Mouse (Mus musculus) limb, embryonic 14.5 days (tissue): ENCODE data around the gene Zfp78. TPM values are rescaled to one million over a fixed set of nuclear protein-coding genes. Genes with fewer than 3 reads are reported as not detected.
A peak's percentile ranks its signal among the peaks of the same experiment; 100 is the strongest.

Experiments
- ATAC-seq: fragments of 200-750 bp; cut with Nextera tagmentation; 2 replicates; pipeline ENCODE4 v1.8.0; 2017; ENCODE audit warnings: low read depth, moderate number of reproducible peaks, moderate TSS enrichment; ENCODE audit not compliant: low FRiP score
- DNase-seq: peaks from one replicate; pipeline ENCODE4 v3.0.0-alpha.2; 2015; ENCODE audit warnings: low spot score
- H3K27ac ChIP-seq: fragments of 300-500 bp; sonication (generic); replicated peaks from 2 replicates; pipeline ENCODE4 v1.5.1; 2014; ENCODE audit warnings: low read depth, mild to moderate bottlenecking, low read length, moderate library complexity, mixed read lengths
- H3K27me3 ChIP-seq: fragments of 300-500 bp; sonication (generic); 2 replicates; pipeline ENCODE4 v1.6.1; 2014; ENCODE audit warnings: low read length, mixed read lengths; ENCODE audit not compliant: control insufficient read depth, insufficient read depth
- H3K36me3 ChIP-seq: fragments of 300-500 bp; sonication (generic); 2 replicates; pipeline ENCODE4 v1.6.1; 2014; ENCODE audit warnings: mild to moderate bottlenecking, low read length, moderate library complexity, mixed read lengths; ENCODE audit not compliant: control insufficient read depth, insufficient read depth
- H3K4me1 ChIP-seq: fragments of 300-500 bp; sonication (generic); 2 replicates; pipeline ENCODE4 v1.6.1; 2014; ENCODE audit warnings: antibody characterized with exemption, low read length, mixed read lengths; ENCODE audit not compliant: control insufficient read depth, insufficient read depth
- H3K4me2 ChIP-seq: fragments of 300-500 bp; sonication (generic); replicated peaks from 2 replicates; pipeline ENCODE4 v1.6.1; 2014; ENCODE audit warnings: low read depth, mild to moderate bottlenecking, low read length, moderate library complexity; ENCODE audit not compliant: severe bottlenecking
- H3K4me3 ChIP-seq: fragments of 300-500 bp; sonication (generic); replicated peaks from 2 replicates; pipeline ENCODE4 v1.5.1; 2014; ENCODE audit warnings: low read length
- H3K9ac ChIP-seq: fragments of 300-500 bp; sonication (generic); 2 replicates; pipeline ENCODE4 v1.6.1; 2014; ENCODE audit warnings: mild to moderate bottlenecking, low read depth, low read length, moderate library complexity; ENCODE audit not compliant: severe bottlenecking
- H3K9me3 ChIP-seq: fragments of 300-500 bp; sonication (generic); 2 replicates; pipeline ENCODE4 v1.6.1; 2016; ENCODE audit warnings: low read length; ENCODE audit not compliant: control insufficient read depth
- POLR2A ChIP-seq: fragments of 200-500 bp; IDR thresholded peaks from 2 replicates; pipeline ENCODE4 v1.8.0; 2012; ENCODE audit warnings: inconsistent platforms, mild to moderate bottlenecking, moderate library complexity, borderline replicate concordance; ENCODE audit not compliant: insufficient read depth, insufficient read length; ENCODE audit errors: extremely low read depth
- WGBS: fragments of 180-500 bp; shearing (Covaris S2); extraction: QIAGEN DNeasy Blood & Tissue Kit; methylation state at CpG from one replicate; pipeline ENCODE4 v1.1.7; 2014; 5-methylcytosine and 5-hydroxymethylcytosine counted together
- polyA plus RNA-seq, 2 experiments: library from polyadenylated mRNA; depleted of rRNA in 1 of 2; stranded (reverse) in 1 of 2; unstranded in 1 of 2; fragments of >200 nt; fragmentation: Nextera tagmentation in 1 of 2; extraction: Ambion mirVana in 1 of 2; gene quantifications; 2 replicates each; pipeline versions ENCODE4 v1.2.1 to v1.2.3; 2012 to 2014

Zfp78 gene
- polyA plus RNA-seq, 2 experiments = 2.1 to 2.8 TPM

DNA sequence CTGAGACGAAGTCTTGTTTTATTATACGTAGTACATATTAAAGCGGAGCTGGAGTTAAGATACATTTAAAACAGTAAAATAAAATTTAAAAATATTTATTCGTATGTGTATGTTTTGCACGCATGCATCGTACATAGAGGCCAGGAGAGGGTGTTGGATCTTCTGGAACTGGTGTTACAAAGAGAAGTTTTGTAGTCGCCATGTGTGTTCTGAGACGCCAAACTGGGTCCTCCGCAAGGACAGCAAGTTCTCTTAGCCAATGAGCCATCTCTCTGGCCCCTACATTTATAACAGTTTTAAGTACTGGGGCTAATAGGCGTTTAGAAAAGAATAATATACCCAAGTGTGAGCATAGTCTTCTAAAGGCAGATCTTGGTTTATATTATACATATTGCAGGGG, 19.0 kb upstream of the Zfp78 start:
- Histone ChIP-seq H3K4me2 (peak overlapping the region; percentile 43), H3K4me3 (peak overlapping the region; percentile 56), H3K9ac (peak overlapping the region; percentile 59; the same call in 1 of the 2 replicates), H3K27me3 (no peaks in the 10 kb centered on the region), H3K9me3 (no peaks in the 10 kb centered on the region), H3K4me1 (peaks cover 4% of the 10 kb centered on the region; the same call in 1 of the 2 replicates), H3K27ac (no peak overlapping the region), H3K36me3 (no peaks in the 10 kb centered on the region)
- ATAC-seq (no peak), DNase-seq (no peak)
- WGBS = 36% methylated on average over 10 of the region's 10 CpGs
- no peak for TF ChIP-seq POLR2A

DNA sequence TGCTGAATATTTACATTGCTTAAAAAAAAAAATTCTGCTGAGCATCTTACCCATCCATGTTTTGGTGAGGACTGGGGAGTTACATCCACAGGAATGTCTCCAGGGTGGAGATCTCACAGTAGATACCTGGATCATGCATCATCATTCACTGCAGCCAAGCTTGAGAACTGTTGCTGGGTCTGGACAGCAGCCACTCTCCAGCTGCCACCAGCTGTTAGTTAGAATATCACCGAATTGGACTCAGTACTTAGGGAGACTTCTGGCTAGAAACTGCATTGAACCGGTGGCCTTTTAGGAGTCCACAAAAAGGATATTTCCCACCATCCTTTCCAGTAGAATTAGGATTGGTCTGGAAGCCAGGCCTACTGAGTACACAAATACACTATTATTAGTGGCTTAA, 5.0 kb upstream of the Zfp78 start:
- Histone ChIP-seq H3K4me3 (no peak overlapping the region), H3K36me3 (peaks cover 10% of the 10 kb centered on the region), H3K9me3 (no peaks in the 10 kb centered on the region), H3K4me2 (no peak overlapping the region), H3K4me1 (peaks cover 6% of the 10 kb centered on the region; the same call in 1 of the 2 replicates), H3K27me3 (no peaks in the 10 kb centered on the region), H3K9ac (no peak overlapping the region), H3K27ac (no peak overlapping the region)
- 65% methylated on average over 2 of the region's 2 CpGs for WGBS
- no peak for ATAC-seq
- DNase-seq = no peak
- no peak for TF ChIP-seq POLR2A

DNA sequence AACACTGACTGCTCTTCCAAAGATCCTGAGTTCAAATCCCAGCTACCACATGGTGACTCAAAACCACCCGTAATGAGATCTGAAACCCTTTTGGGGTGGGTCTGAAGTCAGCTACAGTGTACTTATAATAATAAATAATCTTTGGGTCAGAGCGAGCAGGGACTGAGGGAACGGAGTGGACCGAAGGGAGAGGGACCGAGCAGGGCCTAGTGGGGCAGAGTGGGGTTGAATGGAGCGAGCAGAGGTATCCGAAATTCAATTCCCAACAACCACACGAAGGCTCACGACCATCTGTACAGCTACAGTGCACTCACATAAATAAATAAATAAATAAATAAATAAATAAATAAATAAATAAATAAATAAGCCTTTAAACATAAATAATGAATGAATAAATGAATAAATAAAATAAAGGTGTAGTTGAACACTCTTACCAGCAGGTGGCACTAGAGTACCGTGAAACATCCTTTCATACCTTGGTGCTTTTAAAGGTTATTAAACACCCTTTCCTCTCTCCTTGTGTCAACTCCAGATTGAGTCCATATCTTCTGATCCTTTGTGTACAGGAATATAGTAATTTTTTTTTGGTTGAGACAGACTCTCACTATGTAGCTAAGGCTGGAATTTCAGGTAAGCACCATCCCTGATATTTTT, 4.0 kb upstream of the Zfp78 start:
- H3K36me3 ChIP-seq = peaks cover 2% of the 10 kb centered on the region
- no peaks in the 10 kb centered on the region for H3K27me3 ChIP-seq
- no peak overlapping the region for H3K4me3 ChIP-seq
- 55% methylated on average over 10 of the region's 10 CpGs for WGBS
- H3K4me1 ChIP-seq = peaks cover 11% of the 10 kb centered on the region
- H3K27ac ChIP-seq = no peak overlapping the region
- no peak overlapping the region for H3K9ac ChIP-seq
- TF ChIP-seq POLR2A = no peak
- DNase-seq (peak; percentile 88), ATAC-seq (no peak)
- H3K4me2 ChIP-seq = no peak overlapping the region
- H3K9me3 ChIP-seq = no peaks in the 10 kb centered on the region

DNA sequence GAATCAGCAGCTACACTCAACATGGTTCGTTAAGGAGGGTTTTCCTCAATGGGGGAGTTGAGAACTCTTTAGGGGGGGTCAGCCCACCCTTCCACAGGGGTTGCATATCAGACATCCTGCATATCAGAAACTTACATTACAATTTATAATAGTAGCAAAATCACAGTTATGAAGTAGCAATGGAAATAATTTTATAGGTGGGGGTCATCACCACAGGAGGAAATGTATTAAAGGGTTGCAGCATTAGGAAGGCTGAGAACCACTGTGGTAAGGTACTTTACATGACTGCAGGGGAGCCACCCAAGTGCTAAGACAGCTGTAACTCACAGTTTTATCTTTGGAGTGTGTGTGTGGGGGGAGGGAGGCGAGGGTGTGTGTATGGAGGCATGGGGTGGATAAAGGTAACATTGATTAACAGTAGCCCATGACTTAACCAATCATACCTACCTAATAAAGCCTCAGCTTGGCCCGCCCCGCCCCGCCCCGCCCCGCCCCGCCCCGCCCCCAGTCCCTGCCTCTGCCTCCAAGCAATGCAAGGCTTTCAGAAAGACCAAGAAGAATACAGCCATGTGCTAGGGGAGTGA, 2.5 kb upstream of the Zfp78 start:
- Histone ChIP-seq H3K4me3 (no peak overlapping the region), H3K4me2 (no peak overlapping the region), H3K4me1 (peaks cover 12% of the 10 kb centered on the region), H3K27me3 (no peaks in the 10 kb centered on the region), H3K9me3 (no peaks in the 10 kb centered on the region), H3K27ac (no peak overlapping the region), H3K36me3 (no peaks in the 10 kb centered on the region), H3K9ac (no peak overlapping the region; the same call in 1 of the 2 replicates)
- DNase-seq (no peak), ATAC-seq (no peak)
- 12% methylated on average over 7 of the region's 9 CpGs for WGBS
- no peak for TF ChIP-seq POLR2A

DNA sequence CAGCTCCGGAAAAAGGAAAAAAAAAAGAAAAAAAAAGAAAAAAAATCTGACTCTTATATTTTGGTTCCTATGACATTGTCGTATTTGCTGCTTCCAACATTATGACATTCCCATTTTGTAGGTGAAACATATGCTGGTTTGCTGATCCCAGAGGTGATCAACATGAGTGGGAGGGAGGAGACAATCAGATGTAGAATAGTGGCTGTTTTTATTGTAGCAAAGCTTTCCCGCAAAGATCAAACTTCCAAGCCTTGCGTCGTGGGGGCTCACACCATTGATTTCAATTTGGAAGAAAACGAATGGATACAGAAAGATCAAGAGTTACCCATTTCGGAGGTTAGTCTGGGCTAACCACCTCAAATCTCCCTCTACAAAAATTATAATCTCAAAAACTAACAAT, 1.3 kb upstream of the Zfp78 start:
- no peaks in the 10 kb centered on the region for H3K36me3 ChIP-seq
- H3K27me3 ChIP-seq = no peaks in the 10 kb centered on the region
- peak overlapping the region; percentile 49 for H3K9ac ChIP-seq
- TF ChIP-seq POLR2A = no peak
- DNase-seq (no peak), ATAC-seq (no peak)
- no peaks in the 10 kb centered on the region for H3K9me3 ChIP-seq
- H3K4me1 ChIP-seq = peaks cover 12% of the 10 kb centered on the region
- peak overlapping the region; percentile 78 for H3K27ac ChIP-seq
- H3K4me3 ChIP-seq = peak overlapping the region; percentile 48
- 25% methylated on average over 7 of the region's 7 CpGs for WGBS
- H3K4me2 ChIP-seq = peak overlapping the region; percentile 73
